Mouse (Mus musculus) adrenal gland, adult 2 months (tissue): Measurements from ENCODE around the gene Phyhipl. TPM values are rescaled to one million over a fixed set of nuclear protein-coding genes. Genes with fewer than 3 reads are reported as not detected.
A peak's percentile ranks its signal among the peaks of the same experiment; 100 is the strongest.

ENCODE experiments used
- DNase-seq: peaks from one replicate; pipeline ENCODE4 v3.0.0; 2021
- long read RNA-seq: library from polyadenylated mRNA; stranded (forward); transcript quantifications from one replicate; pipeline ENCODE4 v2.0.0, GENCODE M21; 2021
- polyA plus RNA-seq: library from polyadenylated mRNA; depleted of rRNA; stranded (reverse); fragments of >200 nt; gene quantifications from 2 replicates; pipeline ENCODE4 v1.2.3, GENCODE M21; 2012; rRNA removed
- total RNA-seq, 2 experiments: library from RNA; stranded (reverse); gene quantifications; 2 replicates each; pipeline ENCODE4 v1.2.3; 2021

The Phyhipl gene
- total RNA-seq, result 1 to 10 TPM; 2.8 to 4.0 TPM
- polyA plus RNA-seq, result 0.66 and 0.99 TPM in 2 replicates
- long read RNA-seq, partial matches to known transcripts, result 1 of 2 reads
- long read RNA-seq, other reads (novel, unspliced or antisense), result 0 of 2 reads

- DNase-seq, result no peak
Observed at GRCm38 (mm10) chr10:70655828-70656227, at the start of gene Phyhipl. TSS of gene Phyhipl (minus strand) at chr10:70655965.

DNA sequence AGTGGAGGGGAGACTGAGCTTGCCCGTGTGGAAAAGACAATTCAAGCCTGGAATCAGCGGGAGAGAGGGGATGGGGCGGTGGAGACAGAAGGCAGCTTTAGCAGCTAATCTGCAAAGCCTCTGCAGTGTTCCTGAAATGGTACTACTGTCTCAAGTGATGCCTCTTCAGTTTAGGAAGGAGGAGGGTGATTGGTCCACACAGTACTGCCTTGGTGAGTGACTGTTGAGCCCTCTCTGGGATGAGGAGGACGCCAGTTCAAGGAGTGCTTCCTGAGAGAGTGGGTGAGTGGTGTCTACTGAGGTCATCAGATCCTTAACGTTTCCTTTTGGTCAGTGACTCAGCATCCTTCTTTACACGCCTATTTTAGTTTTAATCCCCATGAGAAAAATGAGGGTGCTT is 47.4 kb upstream of the Phyhipl start:
- no peak for DNase-seq

DNA sequence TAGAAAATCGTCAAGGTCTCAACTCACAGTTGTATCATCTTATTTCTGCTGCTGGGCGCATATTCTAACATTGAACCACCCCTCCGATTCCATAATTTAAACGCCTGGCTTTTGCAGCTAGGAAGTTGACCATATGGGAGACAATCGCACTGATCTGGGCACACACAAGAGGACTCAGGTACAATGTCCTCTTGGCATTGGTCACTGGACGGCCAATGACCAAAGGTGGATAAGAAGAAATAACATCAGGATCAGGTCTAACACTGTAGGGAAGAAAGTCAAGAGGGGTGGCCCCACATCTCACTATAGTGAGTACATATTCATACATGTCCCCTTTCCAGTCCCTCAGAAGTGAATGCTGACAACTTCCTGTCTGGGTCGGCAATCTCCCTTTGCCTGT is 43.8 kb upstream of the Phyhipl start:
- no peak for DNase-seq

DNA sequence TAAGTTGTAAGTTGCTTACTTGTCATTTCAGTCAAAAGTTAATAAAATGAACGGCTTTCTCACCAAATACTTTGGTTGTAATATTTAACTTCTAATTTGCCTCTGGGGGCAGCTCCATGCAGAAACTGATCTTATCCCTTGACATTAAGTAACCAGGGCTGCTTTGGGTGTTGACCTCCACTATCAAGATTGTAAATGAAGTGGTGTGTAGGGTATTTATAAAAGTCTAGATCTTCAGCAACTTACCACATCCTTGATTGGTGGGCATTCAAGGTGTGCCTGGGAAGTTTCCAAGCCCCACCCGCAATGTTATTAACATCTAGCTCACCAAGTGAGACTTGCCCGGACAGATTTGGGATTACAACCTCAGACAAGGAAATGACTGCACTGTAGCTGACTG is 42.2 kb upstream of the Phyhipl start:
- DNase-seq, result no peak

DNA sequence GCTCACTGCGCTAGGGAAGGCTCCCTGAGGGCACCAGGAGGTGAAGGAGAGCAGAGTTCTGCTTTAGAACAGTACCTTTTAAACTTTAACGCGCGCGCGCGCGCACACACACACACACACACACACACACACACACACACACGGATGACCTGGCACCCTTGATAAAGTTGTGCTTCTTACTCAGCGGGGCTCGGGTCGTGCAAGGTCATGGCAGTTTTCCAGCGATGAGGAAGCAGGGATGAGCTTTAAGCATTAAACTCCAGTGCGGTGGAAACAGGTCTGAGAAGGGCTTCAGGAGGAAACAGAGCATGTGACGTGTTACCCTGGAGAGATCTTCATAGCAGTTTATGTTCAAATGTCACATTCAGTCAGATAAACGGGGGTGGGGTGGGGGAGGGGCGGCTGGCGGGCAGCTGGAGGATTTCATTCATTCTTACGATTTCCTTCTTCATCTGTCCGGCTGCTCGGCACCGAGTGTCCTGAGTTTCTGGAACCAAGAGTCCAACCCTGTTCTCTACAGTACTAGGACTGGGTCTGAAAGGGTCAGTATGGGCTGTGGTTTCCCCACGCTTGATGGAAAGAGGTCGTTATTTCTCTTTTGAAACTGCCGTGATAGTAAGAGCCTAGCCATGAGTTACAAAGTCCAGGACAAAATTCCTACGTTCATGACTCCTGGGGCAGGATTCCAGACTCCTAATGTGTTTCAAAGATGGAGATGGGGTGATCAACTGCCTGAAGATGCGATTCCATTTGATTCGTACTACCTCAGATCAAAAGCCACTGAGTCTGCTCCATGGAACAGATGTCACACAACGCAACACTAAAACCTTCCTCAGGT is 41.2 kb upstream of the Phyhipl start:
- DNase-seq, result peak; percentile 77

GRCm38 (mm10) chr10:70689346-70689745 is 33.6 kb upstream of the Phyhipl start:
- DNase-seq, result no peak

DNA sequence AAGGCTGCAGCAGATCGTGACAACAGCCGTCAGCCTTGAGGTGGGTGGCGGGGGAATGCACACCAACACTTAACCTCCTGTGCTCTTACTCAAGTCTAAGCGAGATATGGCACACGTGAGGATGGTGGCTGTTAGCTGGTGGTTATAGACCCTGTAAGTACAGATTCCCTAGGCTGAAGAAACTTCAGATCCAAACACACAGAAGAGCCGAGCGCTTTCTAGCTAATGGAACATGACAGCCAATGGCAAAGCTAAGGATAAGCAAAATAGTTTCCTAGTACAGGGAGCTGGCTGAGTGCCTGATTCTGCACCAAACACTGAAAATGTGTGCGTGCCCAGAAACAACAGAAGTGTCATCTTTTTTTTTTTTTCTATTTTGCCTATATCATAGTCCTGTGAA is 33.1 kb upstream of the Phyhipl start:
- peak; percentile 14 for DNase-seq

- DNase-seq, result no peak
Observed at GRCm38 (mm10) chr10:70686941-70687703, 31.4 kb upstream of the Phyhipl start.

- DNase-seq, result no peak
Observed at GRCm38 (mm10) chr10:70686505-70686904, 30.7 kb upstream of the Phyhipl start.

- no peak for DNase-seq
Observed at GRCm38 (mm10) chr10:70683508-70683907, 27.7 kb upstream of the Phyhipl start.

DNA sequence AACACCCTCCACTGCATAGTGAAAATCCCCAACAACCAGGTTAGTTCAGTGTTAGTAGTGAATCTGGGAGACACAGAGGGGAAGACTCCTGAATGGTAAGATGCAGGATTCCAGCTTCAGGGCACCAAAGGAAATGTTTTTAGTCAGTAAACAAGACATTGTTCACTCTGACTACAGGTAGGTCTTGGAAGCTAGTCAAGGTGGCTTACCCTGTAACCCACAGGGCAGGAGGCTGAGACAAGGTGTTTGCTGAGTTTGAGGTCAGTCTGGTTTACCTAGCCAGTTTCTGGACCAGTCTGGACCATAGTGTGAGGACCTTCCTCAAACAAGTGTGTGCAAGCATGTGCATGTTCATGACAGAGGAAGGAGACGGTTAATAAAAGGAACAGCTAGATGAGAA is 22.2 kb upstream of the Phyhipl start:
- DNase-seq, result no peak

GRCm38 (mm10) chr10:70656272-70656671 is 507 bp upstream of the Phyhipl start:
- DNase-seq, result no peak

DNA sequence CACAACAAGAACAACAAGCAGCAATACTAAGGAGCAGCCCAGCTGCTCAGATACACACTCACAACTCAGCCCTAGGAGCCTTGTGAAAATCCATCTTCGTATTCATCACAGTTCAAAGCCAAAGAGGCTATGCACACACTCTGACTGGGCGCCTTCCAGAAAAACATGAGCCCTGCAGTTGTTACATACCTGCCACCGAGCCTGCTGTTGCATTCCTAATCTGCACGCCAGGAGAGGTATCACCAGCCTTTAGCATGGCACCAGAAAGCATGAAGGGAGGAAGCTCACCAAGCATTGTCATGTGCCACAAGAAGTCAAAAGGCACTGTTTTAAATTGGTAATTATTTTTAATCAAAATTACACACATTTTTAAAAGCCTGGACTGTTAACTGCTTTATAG is 1.1 kb downstream of the Phyhipl start:
- no peak for DNase-seq

- DNase-seq, result no peak
Observed at GRCm38 (mm10) chr10:70654139-70654538, 1.6 kb downstream of the Phyhipl start.

DNA sequence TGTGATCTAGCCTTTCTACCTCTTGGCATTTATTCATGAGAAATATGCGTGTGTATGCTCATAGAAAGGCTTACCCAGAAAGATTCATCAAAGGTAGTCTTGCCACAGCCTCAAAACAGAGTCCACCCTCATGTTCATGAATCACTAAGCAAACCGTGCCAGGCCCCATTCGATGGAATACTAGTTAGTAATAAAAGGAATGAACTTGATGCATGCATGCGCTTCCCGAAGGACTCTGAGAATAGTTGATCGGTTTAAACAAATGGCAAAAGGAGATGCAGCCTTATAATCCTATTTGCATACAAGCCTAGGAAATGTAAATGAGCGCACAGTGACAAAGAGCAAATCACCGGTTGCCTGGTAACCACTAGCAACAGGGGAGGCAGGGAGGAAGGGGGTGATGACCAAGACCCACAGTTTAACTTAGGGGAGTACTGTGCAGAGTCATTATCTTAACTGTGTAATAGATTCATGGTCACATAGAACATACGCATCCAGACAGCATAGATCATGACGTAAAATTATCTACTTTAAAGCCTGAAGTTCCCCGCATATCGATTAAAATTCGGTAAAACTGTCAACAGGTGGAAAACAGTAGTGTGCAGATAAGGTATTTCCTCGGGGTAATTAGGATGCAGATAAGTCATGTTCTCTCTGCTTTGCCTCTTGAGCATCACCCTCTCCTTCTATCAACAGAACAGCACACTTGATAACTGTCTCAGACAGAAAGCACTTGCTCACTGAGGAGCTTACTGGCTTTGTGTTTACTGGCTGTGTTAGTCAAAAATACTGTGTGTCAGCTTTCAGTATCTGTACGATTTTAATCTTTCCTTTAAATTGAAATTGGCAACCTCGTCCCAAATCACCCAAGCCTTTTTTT is 3.8 kb downstream of the Phyhipl start:
- no peak for DNase-seq

DNA sequence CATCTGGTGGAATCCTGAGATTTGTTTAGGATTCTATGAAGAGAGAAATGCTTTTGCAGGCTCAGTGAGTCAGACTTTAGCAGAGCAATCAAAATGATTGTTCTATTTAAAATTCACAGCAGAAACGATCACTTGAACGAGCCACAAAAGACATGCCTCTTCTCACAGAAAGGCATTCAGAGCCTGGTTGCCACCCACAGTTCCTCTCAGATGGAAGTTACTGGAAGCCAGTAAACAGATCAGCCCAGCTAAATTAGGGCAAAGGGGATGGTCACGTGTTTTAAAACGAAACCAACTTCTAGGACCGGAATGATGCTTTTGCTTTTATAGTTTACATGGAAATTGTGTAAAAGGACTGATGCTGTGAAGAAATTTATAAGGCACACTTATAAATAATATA is 6.9 kb downstream of the Phyhipl start:
- no peak for DNase-seq

DNA sequence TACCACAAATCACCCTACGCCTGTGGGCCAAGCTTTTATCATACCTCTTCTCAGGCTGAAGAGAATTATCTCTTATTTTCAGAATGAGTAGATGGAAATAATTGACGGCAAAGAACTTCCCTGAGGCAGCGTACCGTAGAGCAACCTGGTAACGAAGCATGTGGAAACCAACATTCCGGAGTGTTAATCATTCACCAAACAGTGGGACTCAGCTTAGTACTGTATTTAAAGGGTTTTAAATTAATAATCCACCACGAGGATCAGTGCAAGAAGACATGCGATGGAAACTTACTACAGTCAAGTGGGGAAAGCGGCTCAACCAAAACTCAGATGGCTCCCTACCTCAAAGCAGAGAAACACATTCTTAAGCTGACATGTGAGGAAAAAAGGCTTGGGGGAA is 12.6 kb downstream of the Phyhipl start:
- no peak for DNase-seq

GRCm38 (mm10) chr10:70640896-70641596 is 14.7 kb downstream of the Phyhipl start:
- DNase-seq, result no peak

DNA sequence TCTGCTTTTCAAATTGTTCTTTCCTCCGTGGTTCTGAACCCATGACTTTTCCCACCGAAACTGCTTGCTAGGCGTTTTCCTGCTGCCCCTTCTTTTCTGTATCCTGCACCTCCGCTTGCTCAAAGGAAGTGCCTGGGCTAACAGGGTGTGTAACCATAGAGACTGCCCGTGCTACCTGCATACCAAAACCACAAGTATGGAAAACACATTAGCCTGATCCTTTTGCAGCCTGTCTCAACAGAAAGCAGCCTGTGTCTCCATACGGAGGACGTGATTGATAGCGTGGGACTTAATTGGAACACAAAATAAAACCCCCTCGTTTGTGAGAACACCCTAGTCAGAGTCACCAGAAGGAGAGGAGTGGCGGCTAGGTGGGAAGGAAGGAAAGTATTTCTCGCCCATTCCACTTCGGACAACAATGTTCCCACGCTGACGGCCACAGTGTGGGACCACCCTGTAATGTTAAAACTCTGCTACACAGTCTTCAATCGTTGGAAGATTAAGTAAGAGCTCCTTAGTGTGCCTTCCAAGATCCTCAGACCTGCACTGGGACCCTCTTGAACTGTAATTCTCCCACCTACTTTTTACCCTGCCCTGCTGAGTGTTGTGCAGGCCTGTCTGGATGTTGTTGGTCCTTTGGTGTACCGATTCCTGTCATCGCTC is 15.6 kb downstream of the Phyhipl start:
- no peak for DNase-seq

- DNase-seq, result no peak
Observed at GRCm38 (mm10) chr10:70637640-70638328, 18.0 kb downstream of the Phyhipl start.
